Mouse (Mus musculus): Measurements from ENCODE around the gene Gm5862.
"Not testable (repeated sequence)": the region's sequence is repeated elsewhere in the genome, so short reads cannot be mapped to it uniquely, and the experiment has no call there.

GRCm38 (mm10) chr5:26007697-26008096 lies 15.0 kb downstream of the Gm5862 start:
- not testable (repeated sequence) for TF ChIP-seq POLR2A (IDR thresholded peaks at IDR 0.05; ENCODE audit: low read depth, low read length); CTCF (IDR thresholded peaks at IDR 0.05; ENCODE audit: extremely low read depth, insufficient read length, insufficient replicate concordance, low read depth, low read length)

Measured in small intestine, adult 2 months (tissue).